Mouse (Mus musculus) layer of hippocampus, postnatal 14 days (tissue): ENCODE data around the gene Aes. TPM values are rescaled to one million over a fixed set of nuclear protein-coding genes. Genes with fewer than 3 reads are reported as not detected.

Experiments used
- DNase-seq, 2 experiments: peaks; one replicate each; pipeline ENCODE4 v3.0.0; 2021 to 2022; ENCODE audit warnings: low spot score in 2 of 2, mixed read lengths in 1 of 2
- total RNA-seq, 2 experiments: library from RNA; stranded (reverse); gene quantifications; 2 replicates each; pipeline ENCODE4 v1.2.3; 2021

Gene Aes
- total RNA-seq, 2 experiments from 2014 or later = 639 to 673 TPM

- DNase-seq = no peak
Observed at GRCm38 (mm10) chr10:81597137-81597950, 38.1 kb downstream of the Aes start.

- no peak for DNase-seq
Observed at GRCm38 (mm10) chr10:81598342-81598741, 39.1 kb downstream of the Aes start.

- DNase-seq = no peak
Observed at GRCm38 (mm10) chr10:81598871-81599270, 39.6 kb downstream of the Aes start.

- DNase-seq = no peak
Observed at GRCm38 (mm10) chr10:81599630-81600029, 40.3 kb downstream of the Aes start.

- no peak for DNase-seq
Observed at GRCm38 (mm10) chr10:81600096-81600495, 40.8 kb downstream of the Aes start.

- peak; percentile 88 to 95 for DNase-seq
Observed at GRCm38 (mm10) chr10:81600738-81601203, 41.5 kb downstream of the Aes start, which contains the start of gene Tle6. Tle6 (minus strand) TSS chr10:81601073.

- DNase-seq = no peak
Observed at GRCm38 (mm10) chr10:81601396-81601905, 42.2 kb downstream of the Aes start.

GRCm38 (mm10) chr10:81602741-81603151 lies 43.5 kb downstream of the Aes start:
- DNase-seq = no peak

GRCm38 (mm10) chr10:81604019-81604967 lies 45.0 kb downstream of the Aes start:
- DNase-seq = no peak

- DNase-seq = peak; percentile 86 to 91
Observed at GRCm38 (mm10) chr10:81604968-81605665, 45.8 kb downstream of the Aes start.

GRCm38 (mm10) chr10:81605666-81605973 lies 46.3 kb downstream of the Aes start:
- DNase-seq = no peak

GRCm38 (mm10) chr10:81605974-81606751 lies 46.9 kb downstream of the Aes start, which contains the start of gene BC025920:
BC025920 (plus strand) TSS chr10:81606270.
- peak; percentile 90 to 98 for DNase-seq

- DNase-seq = no peak
Observed at GRCm38 (mm10) chr10:81608308-81608707, 49.0 kb downstream of the Aes start.

- DNase-seq = no peak
Observed at GRCm38 (mm10) chr10:81612779-81613178, 53.5 kb downstream of the Aes start.

- DNase-seq = peak in 1 of 2 experiments; percentile 76
Observed at GRCm38 (mm10) chr10:81615486-81615885, 56.2 kb downstream of the Aes start.

Other genes with a start within 250 kb of the Aes start
- 10 to 100 TPM; 22.4 to 25.8 TPM for gene Cactin, start 238.4 kb upstream of the Aes start, total RNA-seq
- gene Tbxa2r, start 230.8 kb upstream of the Aes start, total RNA-seq = 1 to 10 TPM; 1.8 to 2.2 TPM
- gene Gipc3, start 216.2 kb upstream of the Aes start, total RNA-seq = 1 to 10 TPM; 1.4 to 1.5 TPM
- gene Hmg20b, start 209.0 kb upstream of the Aes start, total RNA-seq = 10 to 100 TPM; 24.0 to 40.0 TPM
- gene Mfsd12, start 202.0 kb upstream of the Aes start, total RNA-seq = 10 to 100 TPM; 40.8 to 45.8 TPM
- 1 to 10 TPM in 1 of 2 experiments, under 1 TPM in 1; 0.92 to 1.0 TPM for gene 4930404N11Rik, start 193.7 kb upstream of the Aes start, total RNA-seq
- 10 to 100 TPM; 68.6 to 73.2 TPM for gene Fzr1, start 181.0 kb upstream of the Aes start, total RNA-seq
- gene Dohh, start 175.1 kb upstream of the Aes start, total RNA-seq = 10 to 100 TPM; 73.7 to 74.3 TPM
- gene Gm48551, start 175.0 kb upstream of the Aes start, total RNA-seq = 1 to 10 TPM; 3.1 to 4.5 TPM
- gene Gm48552, start 170.5 kb upstream of the Aes start, total RNA-seq = 1 to 10 TPM; 2.8 to 5.4 TPM
- 1 to 10 TPM; 1.1 to 1.5 TPM for gene Smim24, start 166.4 kb upstream of the Aes start, total RNA-seq
- 10 to 100 TPM; 66.7 to 70.9 TPM for gene Nfic, start 103.9 kb upstream of the Aes start, total RNA-seq
- 100 to 1,000 TPM; 266 to 272 TPM for gene Celf5, start 76.8 kb upstream of the Aes start, total RNA-seq
- 10 to 100 TPM; 79.7 to 95.2 TPM for gene Ncln, start 63.1 kb upstream of the Aes start, total RNA-seq
- under 1 TPM; 0.39 to 0.57 TPM for gene S1pr4, start 59.4 kb upstream of the Aes start, total RNA-seq
- gene Gna15, start 35.3 kb upstream of the Aes start, total RNA-seq = 1 to 10 TPM; 2.4 to 4.2 TPM
- 100 to 1,000 TPM; 120 to 121 TPM for gene Gna11, start 14.3 kb upstream of the Aes start, total RNA-seq
- gene Tle2, start 15.1 kb downstream of the Aes start, total RNA-seq = 10 to 100 TPM; 23.3 to 25.9 TPM
- 1 to 10 TPM; 2.0 to 3.5 TPM for gene Tle6, start 41.6 kb downstream of the Aes start, total RNA-seq
- 1 to 10 TPM; 2.6 to 2.8 TPM for gene BC025920, start 46.8 kb downstream of the Aes start, total RNA-seq
- gene Sirt6, start 68.3 kb downstream of the Aes start, total RNA-seq = 10 to 100 TPM; 27.8 to 30.3 TPM
- 10 to 100 TPM; 32.5 to 36.3 TPM for gene Ankrd24, start 69.1 kb downstream of the Aes start, total RNA-seq
- 1 to 10 TPM; 3.5 to 3.9 TPM for gene Gm10778, start 89.6 kb downstream of the Aes start, total RNA-seq
- gene Zfp433, start 145.3 kb downstream of the Aes start, total RNA-seq = 10 to 100 TPM in 1 of 2 experiments, 1 to 10 TPM in 1; 8.0 to 11.5 TPM
- gene Gm3055, start 211.7 kb downstream of the Aes start, total RNA-seq = 1 to 10 TPM; 7.6 to 9.5 TPM